Mouse (Mus musculus): ENCODE measurements around the gene Bcl6.

Bcl6 gene

GRCm38 (mm10) chr16:23973635-23974367 is 14.9 kb downstream of the Bcl6 start:
- no peak for DNase-seq (ENCODE audit: low spot score in 2 of 2)

- no peak for DNase-seq (ENCODE audit: low spot score in 2 of 2)
Measured at GRCm38 (mm10) chr16:23972901-23973300, 15.8 kb downstream of the Bcl6 start.

DNA sequence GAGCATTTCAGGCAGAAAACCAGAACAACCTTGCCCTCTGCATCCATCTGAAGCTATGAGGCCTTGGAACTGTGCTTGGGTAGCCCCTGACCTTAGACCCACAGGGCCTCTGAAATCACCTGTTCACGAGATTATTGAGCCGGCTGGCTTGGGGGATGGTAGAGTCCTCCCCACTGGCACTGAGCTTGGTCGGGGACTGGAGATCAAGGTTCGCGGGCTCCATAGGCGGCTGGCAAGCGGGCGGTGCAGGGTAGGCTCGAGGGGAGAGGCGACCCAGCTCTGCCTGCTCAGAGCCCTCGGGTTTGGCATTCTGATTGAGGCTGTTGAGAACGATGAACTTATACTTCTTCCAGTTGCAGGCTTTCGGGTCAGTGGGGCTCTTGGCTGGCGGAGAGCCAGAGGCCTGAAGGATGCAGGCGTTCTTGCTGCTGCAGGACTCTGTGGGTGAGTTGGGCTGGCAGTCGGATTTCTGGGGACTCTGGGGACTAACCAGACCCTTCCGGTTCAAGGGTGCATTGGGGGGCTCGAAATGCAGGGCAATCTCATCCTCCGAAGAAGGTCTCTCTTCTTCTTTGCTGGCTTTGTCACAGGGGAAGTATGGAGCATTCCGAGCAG is 16.4 kb downstream of the Bcl6 start:
- DNase-seq (ENCODE audit: low spot score in 2 of 2): no peak

- DNase-seq (ENCODE audit: low spot score in 2 of 2): no peak
Measured at GRCm38 (mm10) chr16:23969919-23970318, 18.7 kb downstream of the Bcl6 start.

GRCm38 (mm10) chr16:23968888-23969287 is 19.8 kb downstream of the Bcl6 start:
- no peak for DNase-seq (ENCODE audit: low spot score in 2 of 2)

- DNase-seq (ENCODE audit: low spot score in 2 of 2): no peak
Measured at GRCm38 (mm10) chr16:23967301-23967700, 21.4 kb downstream of the Bcl6 start.

- DNase-seq (ENCODE audit: low spot score in 2 of 2): no peak
Measured at GRCm38 (mm10) chr16:23966066-23966465, 22.6 kb downstream of the Bcl6 start.

DNA sequence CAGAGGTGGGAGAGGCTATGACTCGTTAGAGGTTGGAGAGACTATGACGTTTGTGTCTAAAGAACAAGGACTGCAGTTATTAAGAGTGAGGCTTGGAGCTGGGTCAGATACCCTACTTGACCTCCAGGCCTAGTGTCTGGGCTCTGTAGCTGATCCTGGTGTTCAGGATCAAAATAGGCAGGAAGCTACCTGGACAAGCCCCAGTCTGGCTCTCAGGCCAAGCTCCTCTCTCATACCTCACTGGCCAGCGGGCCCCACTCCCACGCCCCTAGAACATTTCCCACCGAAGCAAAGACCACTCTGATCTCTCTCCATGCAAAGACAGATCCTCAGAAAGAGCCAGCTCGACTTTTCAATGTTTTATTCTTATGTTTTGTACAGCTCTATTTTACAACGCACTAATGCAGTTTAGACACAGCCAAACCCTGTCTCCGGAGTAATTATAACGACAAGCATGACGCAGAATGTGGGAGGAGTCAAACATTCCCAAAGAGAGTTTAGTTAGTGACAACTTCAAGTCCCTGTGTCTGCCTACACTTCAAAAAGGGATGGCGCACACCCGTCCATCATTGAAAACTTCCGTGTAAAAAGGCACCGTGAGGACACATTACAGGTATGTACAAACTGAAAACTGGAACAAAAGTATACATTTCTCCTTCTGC is 23.8 kb downstream of the Bcl6 start:
- no peak for DNase-seq (ENCODE audit: low spot score in 2 of 2)

- DNase-seq (ENCODE audit: low spot score in 2 of 2): no peak
Measured at GRCm38 (mm10) chr16:23963896-23964668, 24.6 kb downstream of the Bcl6 start.

DNA sequence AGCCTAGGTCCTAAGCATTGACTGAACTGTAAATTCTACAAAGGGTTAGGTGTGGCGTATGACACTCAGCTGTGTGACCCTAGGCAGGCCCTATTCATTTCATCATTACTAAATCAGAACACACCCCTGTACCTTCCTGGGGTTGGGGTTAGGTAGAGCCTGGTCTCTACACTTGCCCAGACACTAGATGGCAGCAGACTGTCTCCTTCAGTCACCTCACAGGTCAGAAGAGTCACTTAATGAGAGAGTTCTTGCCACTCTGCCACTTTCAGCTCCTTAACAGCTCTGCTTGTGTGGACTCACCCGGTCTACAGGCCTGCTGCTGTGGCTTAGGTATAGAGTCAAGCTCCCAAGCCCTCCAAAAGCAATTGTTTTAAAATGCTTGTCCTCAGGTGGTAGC is 26.3 kb downstream of the Bcl6 start:
- DNase-seq (ENCODE audit: low spot score in 2 of 2): no peak

DNA sequence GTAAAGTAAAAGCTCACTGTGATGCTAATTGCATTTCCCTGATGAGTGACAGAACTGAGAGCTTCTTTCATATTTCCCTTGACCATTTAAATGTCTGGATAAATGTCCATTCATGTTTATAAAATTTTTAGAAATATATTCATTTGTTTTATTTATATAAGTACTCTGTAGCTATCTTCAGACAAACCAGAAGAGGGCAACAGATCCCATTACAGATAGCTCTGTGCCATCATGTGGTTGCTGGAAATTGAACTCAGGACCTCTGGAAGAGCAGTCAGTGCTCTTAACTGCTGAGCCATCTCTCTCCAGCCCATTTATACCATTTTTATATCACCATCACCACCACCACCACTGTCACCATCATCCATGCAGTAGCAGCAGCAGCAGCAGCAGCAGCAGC is 29.7 kb downstream of the Bcl6 start:
- no peak for DNase-seq (ENCODE audit: low spot score in 2 of 2)

GRCm38 (mm10) chr16:23953959-23954260 is 34.7 kb downstream of the Bcl6 start:
- DNase-seq (ENCODE audit: low spot score in 2 of 2): no peak

GRCm38 (mm10) chr16:23953189-23953958 is 35.3 kb downstream of the Bcl6 start:
- no peak for DNase-seq (ENCODE audit: low spot score in 2 of 2)

GRCm38 (mm10) chr16:23952101-23952727 is 36.4 kb downstream of the Bcl6 start:
- no peak for DNase-seq (ENCODE audit: low spot score in 2 of 2)

DNA sequence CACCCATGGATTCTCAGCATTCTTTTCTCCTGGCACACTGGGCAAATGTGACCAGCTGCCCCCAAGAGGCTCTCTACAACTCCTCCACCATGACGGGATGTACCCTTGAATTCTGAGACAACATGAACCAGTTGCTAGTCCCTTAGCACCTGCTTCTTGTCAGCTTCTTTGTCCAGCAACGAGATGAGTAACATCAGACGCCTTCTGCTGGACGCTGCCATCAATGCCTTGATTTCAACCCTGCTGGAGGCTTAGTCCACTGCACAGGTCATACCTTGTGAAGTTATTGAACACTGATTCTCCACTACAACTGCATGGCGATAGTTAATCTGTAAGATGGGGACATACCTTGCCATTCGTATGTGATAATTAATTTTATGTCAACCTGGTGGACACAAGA is 41.0 kb downstream of the Bcl6 start:
- DNase-seq (ENCODE audit: low spot score in 2 of 2): no peak

DNA sequence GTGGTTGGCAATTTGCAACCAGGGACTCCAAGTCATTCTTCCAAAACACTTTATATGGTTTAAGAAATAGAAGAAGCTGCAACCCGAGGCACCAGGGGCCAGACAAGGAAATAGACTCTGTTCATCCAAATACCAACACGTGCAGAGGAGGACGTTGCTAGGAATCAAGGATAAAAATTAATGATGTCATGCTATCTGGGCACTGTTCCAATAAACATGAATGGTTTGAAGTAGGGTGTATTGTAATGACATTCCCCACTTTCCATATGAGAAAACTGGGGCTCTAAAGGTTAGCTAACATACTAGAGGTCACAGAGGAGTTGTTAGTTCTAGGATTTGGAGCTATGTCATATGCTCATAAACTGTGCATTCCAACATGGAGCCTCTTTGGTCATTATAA is 43.9 kb downstream of the Bcl6 start:
- no peak for DNase-seq (ENCODE audit: low spot score in 2 of 2)

DNA sequence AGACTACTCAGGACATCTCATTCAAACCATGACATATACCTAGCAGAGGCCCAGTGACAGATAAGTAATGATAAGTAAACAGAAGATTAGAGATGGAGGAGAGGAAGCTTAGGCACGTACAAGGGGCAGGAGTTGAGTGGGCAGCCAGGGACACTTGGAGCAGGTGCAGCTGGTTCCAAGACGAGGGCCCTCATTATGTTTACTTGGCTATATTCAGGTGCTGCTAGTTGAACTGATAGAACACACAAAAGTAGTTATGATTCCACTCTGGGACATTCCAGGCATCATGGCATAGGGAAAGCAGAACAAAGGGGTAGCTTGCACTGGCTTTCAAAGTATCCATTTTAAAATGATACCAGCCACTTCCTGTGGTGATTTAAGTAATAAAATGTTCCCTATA is 54.3 kb downstream of the Bcl6 start:
- no peak for DNase-seq (ENCODE audit: low spot score in 2 of 2)

DNA sequence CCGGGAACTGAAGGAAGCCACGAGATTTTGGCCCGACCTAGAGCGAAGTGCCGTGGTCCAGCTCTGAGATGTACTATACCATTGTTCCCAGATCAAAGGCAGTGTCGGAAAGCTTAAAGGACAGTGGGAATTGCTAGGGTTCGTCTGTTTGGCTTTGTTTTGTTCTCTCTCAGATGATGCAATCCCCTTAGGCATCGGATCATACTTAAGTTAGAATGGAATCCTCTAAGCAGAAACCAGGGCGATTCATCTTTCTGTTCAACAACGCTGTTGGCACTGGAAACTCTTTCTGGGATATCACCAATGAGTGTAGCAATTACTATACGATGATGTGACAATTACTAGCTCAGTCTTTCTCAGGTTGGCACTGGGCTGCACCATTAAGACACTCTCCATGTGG is 56.4 kb downstream of the Bcl6 start, which contains the start of gene Rtp2:
Rtp2 (minus strand) TSS at position 101 of the 400 bp plus-strand sequence.
- DNase-seq (ENCODE audit: low spot score in 2 of 2): no peak

DNA sequence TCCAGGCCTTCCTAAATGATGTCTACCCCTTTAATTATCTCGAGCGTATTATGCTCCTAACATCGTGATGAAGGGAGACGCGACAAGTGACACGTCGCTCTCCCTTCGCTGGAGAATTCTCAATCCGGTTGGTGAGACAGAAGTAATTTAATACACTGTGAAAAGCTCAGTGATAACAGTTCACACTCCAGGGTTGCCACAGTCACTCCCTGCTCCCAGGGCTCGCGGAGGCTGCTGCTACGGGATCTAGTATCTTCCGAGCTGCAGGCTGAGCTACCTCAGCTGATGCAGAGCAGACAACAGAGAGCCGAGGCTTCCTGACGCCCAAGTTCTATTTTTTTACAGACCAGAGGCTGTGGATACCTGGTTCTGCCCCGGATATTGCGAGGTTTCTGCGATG is 57.4 kb downstream of the Bcl6 start:
- DNase-seq (ENCODE audit: low spot score in 2 of 2): no peak

- DNase-seq (ENCODE audit: low spot score in 2 of 2): no peak
Measured at GRCm38 (mm10) chr16:23930426-23931073, 58.1 kb downstream of the Bcl6 start.
